Mouse (Mus musculus): Measurements from ENCODE around the gene Fcer1g. TPM values are rescaled to one million over a fixed set of nuclear protein-coding genes. Genes with fewer than 3 reads are reported as not detected.

The Fcer1g gene
- polyA plus RNA-seq, 1 experiment from 2014 or later = 24.3 TPM

- Histone ChIP-seq H3K4me3 (no peak overlapping the region), H3K9me3 (no peaks in the 10 kb centered on the region), H3K4me1 (peaks cover 22% of the 10 kb centered on the region), H3K4me2 (replicated peaks) (no peak overlapping the region), H3K9ac (no peak overlapping the region), H3K27me3 (replicated peaks) (no peaks in the 10 kb centered on the region), H3K36me3 (peaks cover 67% of the 10 kb centered on the region), H3K27ac (no peak overlapping the region)
- 86% methylated on average over 11 of the region's 11 CpGs for WGBS
- no peak for ATAC-seq (ENCODE audit: low FRiP score, low read depth)
Measured at GRCm38 (mm10) chr1:171275144-171275734, 41.1 kb upstream of the Fcer1g start.

- no peak for ATAC-seq (ENCODE audit: low FRiP score, low read depth)
- H3K4me1 ChIP-seq = peaks cover 12% of the 10 kb centered on the region
- H3K27me3 ChIP-seq (replicated peaks) = no peaks in the 10 kb centered on the region
- no peak overlapping the region for H3K4me3 ChIP-seq
- H3K9me3 ChIP-seq = no peaks in the 10 kb centered on the region
- no peak overlapping the region for H3K4me2 ChIP-seq (replicated peaks)
- 91% methylated on average over 12 of the region's 12 CpGs for WGBS
- H3K27ac ChIP-seq = no peak overlapping the region
- no peak overlapping the region for H3K9ac ChIP-seq
- peaks cover 67% of the 10 kb centered on the region for H3K36me3 ChIP-seq
Measured at GRCm38 (mm10) chr1:171274171-171274570, 40.0 kb upstream of the Fcer1g start.

DNA sequence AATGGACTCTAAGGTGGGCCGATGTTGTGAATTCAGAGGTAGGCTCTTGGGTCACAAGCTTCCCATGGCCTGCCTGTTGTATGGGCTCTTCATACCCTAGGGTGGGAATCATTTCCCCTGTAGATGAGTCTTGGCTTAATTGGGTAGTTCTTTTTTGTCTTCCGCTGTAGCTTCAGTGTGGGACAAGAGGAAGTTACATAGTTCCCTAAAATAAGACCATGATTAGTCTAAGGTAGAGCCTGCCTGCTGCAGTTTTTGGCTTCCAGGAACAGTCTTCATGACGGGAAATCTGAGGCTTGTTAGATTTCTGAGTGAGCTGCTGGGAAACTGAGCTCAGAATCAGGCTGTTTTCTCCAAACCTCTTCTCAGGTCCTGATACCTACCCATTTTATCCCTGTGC, 37.9 kb upstream of the Fcer1g start:
- H3K4me2 ChIP-seq (replicated peaks) = no peak overlapping the region

DNA sequence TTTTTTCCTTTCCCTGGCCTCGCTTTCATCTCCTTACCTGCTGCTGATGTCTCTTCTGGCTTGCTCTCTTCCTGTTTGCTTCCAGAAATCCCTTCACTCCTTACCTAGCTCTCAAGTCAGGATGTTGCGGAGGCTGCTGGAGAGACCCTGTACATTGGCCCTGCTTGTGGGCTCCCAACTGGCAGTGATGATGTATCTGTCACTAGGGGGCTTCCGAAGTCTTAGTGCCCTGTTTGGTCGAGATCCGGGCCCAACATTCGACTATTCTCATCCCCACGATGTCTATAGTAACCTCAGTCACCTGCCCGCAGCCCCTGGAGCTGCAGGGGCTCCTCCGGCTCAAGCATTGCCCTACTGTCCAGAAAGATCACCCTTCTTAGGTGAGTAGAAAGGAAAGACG, 37.5 kb upstream of the Fcer1g start:
- WGBS = 77% methylated on average over 10 of the region's 10 CpGs
- peaks cover 12% of the 10 kb centered on the region for H3K4me1 ChIP-seq
- H3K9me3 ChIP-seq = no peaks in the 10 kb centered on the region
- ATAC-seq (ENCODE audit: low FRiP score, low read depth) = no peak
- H3K27ac ChIP-seq = no peak overlapping the region
- H3K4me3 ChIP-seq = no peak overlapping the region
- no peaks in the 10 kb centered on the region for H3K27me3 ChIP-seq (replicated peaks)
- H3K4me2 ChIP-seq (replicated peaks) = peak overlapping the region; percentile 16; the same call in 1 of the 2 replicates
- peaks cover 48% of the 10 kb centered on the region for H3K36me3 ChIP-seq
- H3K9ac ChIP-seq = no peak overlapping the region

More for the DNA sequence above, 37.9 kb upstream of the Fcer1g start:
- ATAC-seq (ENCODE audit: low FRiP score, low read depth) = no peak
- Histone ChIP-seq H3K27ac (no peak overlapping the region), H3K36me3 (peaks cover 53% of the 10 kb centered on the region), H3K9ac (no peak overlapping the region), H3K4me3 (no peak overlapping the region), H3K4me1 (peaks cover 12% of the 10 kb centered on the region), H3K9me3 (no peaks in the 10 kb centered on the region), H3K27me3 (replicated peaks) (no peaks in the 10 kb centered on the region)
- 94% methylated on average over 3 of the region's 3 CpGs for WGBS

- peak overlapping the region; percentile 68; the same call in 1 of the 2 replicates for H3K9ac ChIP-seq
- ATAC-seq (ENCODE audit: low FRiP score, low read depth) = no peak
- H3K4me1 ChIP-seq = peaks cover 12% of the 10 kb centered on the region
- no peak overlapping the region for H3K27ac ChIP-seq
- peaks cover 44% of the 10 kb centered on the region for H3K36me3 ChIP-seq
- no peaks in the 10 kb centered on the region for H3K27me3 ChIP-seq (replicated peaks)
- peak overlapping the region; percentile 84 for H3K4me2 ChIP-seq (replicated peaks)
- peak overlapping the region; percentile 68 for H3K4me3 ChIP-seq
- 60% methylated on average over 9 of the region's 9 CpGs for WGBS
- H3K9me3 ChIP-seq = no peaks in the 10 kb centered on the region
Measured at GRCm38 (mm10) chr1:171271196-171271595, 37.0 kb upstream of the Fcer1g start.

DNA sequence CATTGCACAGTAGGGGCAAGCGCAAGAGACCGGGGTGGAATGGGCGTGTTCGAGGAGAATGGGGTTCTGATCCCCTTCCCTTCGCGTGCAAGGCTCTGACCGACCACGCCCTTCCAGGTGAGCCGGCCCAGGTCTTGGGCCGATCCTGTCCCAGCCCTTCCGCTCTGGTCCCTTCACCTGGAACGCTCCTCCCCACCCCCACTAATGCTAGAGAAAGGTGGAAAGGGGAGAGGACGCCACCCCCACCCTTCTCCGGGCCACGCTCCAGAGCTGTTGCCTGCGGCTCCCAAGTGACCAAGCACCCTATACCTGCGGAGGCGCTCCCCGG, 36.4 kb upstream of the Fcer1g start:
- peak; percentile 76 for ATAC-seq (ENCODE audit: low FRiP score, low read depth)
- Histone ChIP-seq H3K4me3 (peak overlapping the region; percentile 68), H3K9ac (peak overlapping the region; percentile 68), H3K9me3 (no peaks in the 10 kb centered on the region), H3K27me3 (replicated peaks) (no peaks in the 10 kb centered on the region), H3K4me1 (peaks cover 12% of the 10 kb centered on the region), H3K27ac (no peak overlapping the region), H3K4me2 (replicated peaks) (peak overlapping the region; percentile 84), H3K36me3 (peaks cover 37% of the 10 kb centered on the region)
- 1% methylated on average over 19 of the region's 19 CpGs for WGBS

DNA sequence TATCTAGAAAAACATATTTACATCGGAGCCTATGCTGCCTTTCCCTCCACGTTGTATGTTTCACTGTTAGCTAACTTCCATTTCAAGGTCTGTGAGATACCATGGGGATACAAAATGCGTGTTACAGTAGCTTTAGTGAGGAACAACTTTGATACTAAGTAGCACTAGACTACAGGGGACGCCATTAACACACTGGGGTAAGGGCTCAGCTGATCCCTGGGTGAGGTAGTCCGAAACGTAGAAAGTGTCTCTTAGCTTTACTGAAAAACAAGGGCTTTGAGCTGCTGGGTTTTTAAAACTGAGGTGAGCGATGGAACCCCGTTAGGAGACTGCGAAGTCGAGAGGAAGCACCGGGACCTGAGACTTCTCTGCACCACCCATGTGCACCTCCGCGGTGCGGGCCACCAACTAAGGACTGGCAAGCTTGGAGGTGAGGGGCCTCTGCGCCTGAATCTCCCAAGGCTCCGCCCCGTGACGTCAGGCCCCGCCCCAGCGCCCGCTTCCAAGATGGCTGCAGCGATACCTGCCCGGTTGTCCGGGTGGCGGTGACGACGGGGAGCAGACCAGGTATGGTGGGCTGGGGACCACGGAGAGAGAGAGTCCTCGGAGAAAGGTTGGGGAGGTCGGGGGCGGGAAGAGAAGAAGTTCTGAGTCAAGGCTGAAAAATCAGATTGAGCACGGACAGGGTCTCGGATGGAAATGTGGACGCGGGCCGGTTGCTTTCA, 35.8 kb upstream of the Fcer1g start, which contains the start of gene B4galt3:
B4galt3 (plus strand) TSS at position 481 of the 725 bp plus-strand sequence.
- H3K4me3 ChIP-seq = peak within 1 kb of the TSS; percentile 68
- H3K36me3 ChIP-seq = peaks cover 32% of the 10 kb centered on the region
- peak within 1 kb of the TSS; percentile 68 for H3K9ac ChIP-seq
- no peak within 1 kb of the TSS for H3K27ac ChIP-seq
- no peaks in the 10 kb centered on the region for H3K27me3 ChIP-seq (replicated peaks)
- H3K9me3 ChIP-seq = no peaks in the 10 kb centered on the region
- WGBS = 4% methylated on average over 36 of the region's 36 CpGs
- peaks cover 12% of the 10 kb centered on the region for H3K4me1 ChIP-seq
- peak; percentile 97 for ATAC-seq (ENCODE audit: low FRiP score, low read depth)
- peak within 1 kb of the TSS; percentile 84 for H3K4me2 ChIP-seq (replicated peaks)

DNA sequence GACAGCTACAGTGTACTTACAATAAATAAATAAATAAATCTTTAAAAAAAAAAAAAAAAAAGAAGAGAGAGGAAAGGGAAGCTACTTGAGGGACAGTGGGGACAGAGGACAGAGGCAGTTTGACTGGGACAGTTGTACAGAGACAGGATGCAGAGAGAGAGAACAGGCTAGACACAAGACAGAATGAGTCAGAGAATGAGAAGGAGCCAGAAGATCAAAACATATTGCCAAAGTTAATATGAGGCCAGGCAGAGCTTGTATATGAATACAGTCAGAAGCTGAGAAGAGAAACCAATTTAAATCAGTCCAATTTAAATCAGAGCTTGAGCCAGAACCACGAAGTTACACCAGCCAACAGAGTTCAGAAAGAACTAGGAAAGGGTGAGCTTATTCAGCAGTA, 34.2 kb upstream of the Fcer1g start:
- H3K36me3 ChIP-seq = peaks cover 15% of the 10 kb centered on the region

DNA sequence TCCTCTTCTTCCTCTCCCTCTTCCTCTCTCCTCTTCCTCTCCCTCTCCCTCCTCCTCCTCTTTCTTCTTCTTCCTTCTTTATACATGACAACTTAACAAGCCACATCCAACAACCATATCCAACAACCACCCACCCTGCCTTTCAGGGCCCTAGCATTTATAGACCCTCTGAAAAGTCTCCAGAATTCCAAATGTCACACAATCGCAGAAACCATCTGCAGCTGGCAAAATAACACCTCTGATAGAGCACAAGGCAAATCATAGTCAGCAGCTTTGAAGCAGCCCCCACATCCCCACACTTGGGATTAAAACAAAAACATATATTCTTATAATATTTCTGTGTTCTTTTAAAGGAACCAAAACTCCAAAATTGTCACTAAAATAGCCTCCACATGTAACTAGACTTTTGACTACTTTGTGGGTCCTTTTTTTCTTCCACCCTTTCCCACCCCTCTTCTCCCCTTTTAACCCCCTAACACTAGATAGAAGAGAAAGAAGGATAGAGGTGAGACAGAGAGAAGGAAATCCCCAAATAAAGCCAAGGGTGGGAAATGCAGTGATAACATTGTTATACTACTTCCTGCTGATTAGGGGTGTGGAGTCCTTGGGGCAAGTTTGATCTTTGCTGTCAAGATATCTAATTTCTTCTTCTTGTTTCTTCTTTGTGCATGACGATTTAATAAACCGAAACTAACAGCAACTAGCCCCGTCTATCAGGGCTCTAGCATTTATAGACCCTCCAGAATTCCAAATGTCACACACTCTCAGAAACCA, 32.0 kb upstream of the Fcer1g start:
- Histone ChIP-seq H3K9ac (no peak overlapping the region), H3K4me3 (no peak overlapping the region), H3K36me3 (no peaks in the 10 kb centered on the region), H3K9me3 (no peaks in the 10 kb centered on the region), H3K27ac (no peak overlapping the region), H3K4me1 (peaks cover 5% of the 10 kb centered on the region), H3K4me2 (replicated peaks) (no peak overlapping the region), H3K27me3 (replicated peaks) (no peaks in the 10 kb centered on the region)
- 87% methylated on average over 4 of the region's 4 CpGs for WGBS
- ATAC-seq (ENCODE audit: low FRiP score, low read depth) = no peak

More for the DNA sequence above, 34.2 kb upstream of the Fcer1g start:
- no peak for ATAC-seq (ENCODE audit: low FRiP score, low read depth)
- WGBS = 56% methylated on average over 1 of the region's 1 CpGs
- Histone ChIP-seq H3K27ac (no peak overlapping the region), H3K9ac (no peak overlapping the region), H3K4me2 (replicated peaks) (no peak overlapping the region), H3K27me3 (replicated peaks) (no peaks in the 10 kb centered on the region), H3K4me1 (peaks cover 12% of the 10 kb centered on the region), H3K9me3 (no peaks in the 10 kb centered on the region), H3K4me3 (no peak overlapping the region)

DNA sequence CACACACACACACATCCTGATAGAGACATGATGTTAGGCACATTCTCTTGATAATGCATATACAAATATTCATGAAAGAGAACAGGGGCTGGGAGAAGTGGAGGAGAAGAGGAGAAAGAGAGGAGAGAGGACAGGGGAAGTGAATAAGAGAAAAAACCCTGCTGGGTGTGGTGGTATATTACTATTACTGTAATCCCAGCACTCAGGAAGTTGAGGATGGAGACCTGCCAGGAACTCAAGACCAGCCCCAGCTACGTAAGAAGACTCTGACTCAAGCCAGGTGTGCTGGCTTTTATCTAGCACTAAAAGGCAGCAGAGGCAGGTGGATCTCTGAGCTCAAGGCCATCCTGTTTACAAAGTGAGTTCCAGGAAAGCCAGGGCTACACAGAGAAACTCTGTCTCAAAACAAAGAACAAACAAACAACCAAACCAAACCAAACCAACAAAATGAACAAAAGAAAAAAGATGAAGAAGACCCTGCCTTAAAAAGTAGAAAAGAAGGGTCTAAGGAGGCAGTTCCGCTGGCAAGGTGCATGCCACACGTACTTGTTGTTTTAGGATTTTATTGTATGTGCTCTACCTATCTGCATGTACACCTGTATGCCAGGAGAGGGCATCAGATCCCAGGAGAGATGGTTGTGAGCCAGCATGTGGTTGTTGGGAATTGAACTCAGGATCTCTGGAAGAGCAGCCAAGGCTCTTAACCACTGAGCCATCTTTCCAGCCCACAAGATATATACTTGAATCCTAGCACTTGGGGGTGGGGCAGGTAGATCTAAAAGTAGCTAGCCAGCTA, 29.7 kb upstream of the Fcer1g start:
- WGBS = 87% methylated on average over 3 of the region's 3 CpGs
- Histone ChIP-seq H3K27me3 (replicated peaks) (no peaks in the 10 kb centered on the region), H3K9me3 (no peaks in the 10 kb centered on the region), H3K36me3 (peaks cover under 1% of the 10 kb centered on the region; the same call in 1 of the 2 replicates), H3K4me2 (replicated peaks) (peak overlapping the region; percentile 54), H3K27ac (no peak overlapping the region), H3K4me3 (no peak overlapping the region), H3K4me1 (no peaks in the 10 kb centered on the region), H3K9ac (no peak overlapping the region)
- ATAC-seq (ENCODE audit: low FRiP score, low read depth) = no peak

- Histone ChIP-seq H3K9ac (no peak overlapping the region; the same call in 1 of the 2 replicates), H3K36me3 (peaks cover 4% of the 10 kb centered on the region; the same call in 1 of the 2 replicates), H3K27ac (no peak overlapping the region)
Measured at GRCm38 (mm10) chr1:171263185-171263611, 29.0 kb upstream of the Fcer1g start.

More at GRCm38 (mm10) chr1:171263185-171263611, 29.0 kb upstream of the Fcer1g start:
- Histone ChIP-seq H3K4me3 (no peak overlapping the region; the same call in 1 of the 2 replicates), H3K27me3 (replicated peaks) (no peaks in the 10 kb centered on the region), H3K4me2 (replicated peaks) (peak overlapping the region; percentile 54), H3K4me1 (no peaks in the 10 kb centered on the region), H3K9me3 (no peaks in the 10 kb centered on the region)
- ATAC-seq (ENCODE audit: low FRiP score, low read depth) = peak; percentile 84
- WGBS = 0% methylated on average over 1 of the region's 2 CpGs
